Mouse (Mus musculus) liver, postnatal 0 days (tissue): ENCODE data around the gene Gpat2. TPM values are rescaled to one million over a fixed set of nuclear protein-coding genes. Genes with fewer than 3 reads are reported as not detected.

ENCODE experiments used
- ATAC-seq: fragments of 200-750 bp; cut with Nextera tagmentation; 2 replicates; pipeline ENCODE4 v1.8.0; 2017; ENCODE audit warnings: mild to moderate bottlenecking, moderate library complexity
- DNase-seq: peaks from one replicate; pipeline ENCODE4 v3.0.0-alpha.2; 2016
- H3K27ac ChIP-seq: fragments of 300-500 bp; sonication (generic); 2 replicates; pipeline ENCODE4 v1.5.1; 2014; ENCODE audit warnings: antibody characterized with exemption, moderate library complexity, mild to moderate bottlenecking, low read depth
- H3K27me3 ChIP-seq: fragments of 300-500 bp; sonication (generic); 2 replicates; pipeline ENCODE4 v1.6.1; 2014; ENCODE audit warnings: low read length, control low read depth, mixed read lengths; ENCODE audit not compliant: insufficient read depth
- H3K36me3 ChIP-seq: fragments of 300-500 bp; sonication (generic); replicated peaks from 2 replicates; pipeline ENCODE4 v1.6.1; 2014; ENCODE audit warnings: mild to moderate bottlenecking, control low read depth, low read length, moderate library complexity, mixed read lengths; ENCODE audit not compliant: insufficient read depth
- H3K4me1 ChIP-seq: fragments of 300-500 bp; sonication (generic); 2 replicates; pipeline ENCODE4 v1.6.1; 2014; ENCODE audit warnings: antibody characterized with exemption, mild to moderate bottlenecking, control low read depth; ENCODE audit not compliant: insufficient read depth
- H3K4me2 ChIP-seq: fragments of 300-500 bp; sonication (generic); 2 replicates; pipeline ENCODE4 v1.6.1; 2014; ENCODE audit warnings: low read depth, mild to moderate bottlenecking, low read length, moderate library complexity, mixed read lengths
- H3K4me3 ChIP-seq: fragments of 300-500 bp; sonication (generic); 2 replicates; pipeline ENCODE4 v1.5.1; 2014; ENCODE audit warnings: low read depth, low read length
- H3K9ac ChIP-seq: fragments of 300-500 bp; sonication (generic); replicated peaks from 2 replicates; pipeline ENCODE4 v1.6.1; 2014; ENCODE audit warnings: mild to moderate bottlenecking, moderate library complexity
- H3K9me3 ChIP-seq: fragments of 300-500 bp; sonication (generic); 2 replicates; pipeline ENCODE4 v1.6.1; 2016; ENCODE audit warnings: mild to moderate bottlenecking, control low read depth, low read length, mixed read lengths
- CTCF ChIP-seq: sonication (generic); IDR thresholded peaks from 2 replicates; pipeline ENCODE4 v1.5.1; 2016; ENCODE audit warnings: antibody characterized with exemption, low read depth
- EP300 ChIP-seq: IDR thresholded peaks from 2 replicates; pipeline ENCODE4 v1.6.1; 2016; ENCODE audit warnings: antibody characterized with exemption, low read depth, mild to moderate bottlenecking
- WGBS: fragments of 180-500 bp; shearing (Covaris S2); extraction: QIAGEN DNeasy Blood & Tissue Kit; methylation state at CpG from one replicate; pipeline ENCODE4 v1.1.7; 2014; ENCODE audit not compliant: insufficient replicate concordance; 5-methylcytosine and 5-hydroxymethylcytosine counted together
- polyA plus RNA-seq: library from polyadenylated mRNA; unstranded; fragments of >200 nt; fragmentation: Nextera tagmentation; extraction: Ambion mirVana; gene quantifications from 2 replicates; pipeline ENCODE4 v1.2.1, GENCODE M21; 2015

Gpat2 gene
- polyA plus RNA-seq, 1 experiment from 2014 or later: 0.46 TPM

DNA sequence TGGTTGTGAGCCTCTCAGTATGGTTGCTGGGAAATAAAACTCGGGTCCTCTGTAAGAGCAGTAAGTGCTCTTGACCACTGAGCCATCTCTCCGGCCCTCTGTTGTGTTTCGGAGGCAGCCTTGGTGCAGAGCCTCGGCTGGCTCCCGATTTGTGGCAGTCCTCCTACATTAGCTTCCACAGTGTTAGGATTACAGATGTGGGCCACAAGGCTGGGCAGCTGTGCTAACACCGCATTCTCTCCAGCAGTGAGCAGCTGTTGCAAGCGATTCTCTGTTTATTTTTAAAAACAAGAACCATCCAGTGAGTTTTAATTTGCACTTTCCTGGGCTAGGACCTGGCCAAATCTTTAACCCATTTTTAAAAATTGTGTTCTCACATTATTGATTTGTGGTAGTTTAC, 41.1 kb upstream of the Gpat2 start:
- WGBS: 64% methylated on average over 7 of the region's 7 CpGs
- Histone ChIP-seq H3K27me3 (no peaks in the 10 kb centered on the region), H3K9me3 (no peaks in the 10 kb centered on the region), H3K4me1 (no peaks in the 10 kb centered on the region), H3K27ac (no peak overlapping the region), H3K4me2 (no peak overlapping the region), H3K9ac (no peak overlapping the region), H3K36me3 (no peaks in the 10 kb centered on the region), H3K4me3 (no peak overlapping the region)
- no peak for DNase-seq
- no peak for TF ChIP-seq EP300
- no peak for TF ChIP-seq CTCF
- ATAC-seq: no peak

DNA sequence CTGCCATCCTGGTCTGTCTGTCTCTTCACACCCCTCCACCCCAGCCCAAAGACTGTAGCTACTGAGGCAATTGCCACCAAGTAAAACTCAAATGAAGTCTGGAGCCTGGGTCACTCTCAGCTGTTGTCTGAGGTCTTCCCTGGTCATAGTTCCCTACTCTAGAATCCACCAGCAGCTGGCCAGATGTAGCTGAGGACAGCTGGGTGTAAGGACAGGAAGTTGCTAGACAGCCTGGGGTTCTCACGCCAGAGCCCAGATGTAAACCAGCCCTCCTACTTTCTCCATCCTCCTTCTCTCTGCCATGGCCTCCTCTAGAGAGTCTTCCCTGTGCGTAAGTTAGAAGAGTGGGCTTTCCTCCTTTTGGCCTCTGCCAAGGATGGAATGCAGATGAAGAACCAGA, 37.5 kb upstream of the Gpat2 start:
- Histone ChIP-seq H3K9ac (no peak overlapping the region), H3K4me1 (peaks cover 5% of the 10 kb centered on the region; the same call in 1 of the 2 replicates), H3K9me3 (no peaks in the 10 kb centered on the region), H3K4me2 (no peak overlapping the region), H3K27me3 (no peaks in the 10 kb centered on the region), H3K27ac (no peak overlapping the region), H3K36me3 (no peaks in the 10 kb centered on the region), H3K4me3 (no peak overlapping the region)
- 56% methylated on average over 2 of the region's 2 CpGs for WGBS
- ATAC-seq (no peak), DNase-seq (no peak)
- TF ChIP-seq CTCF: no peak
- no peak for TF ChIP-seq EP300

- ATAC-seq (no peak), DNase-seq (no peak)
- Histone ChIP-seq H3K9ac (no peak overlapping the region), H3K27ac (no peak overlapping the region), H3K4me1 (peaks cover 8% of the 10 kb centered on the region; the same call in 1 of the 2 replicates), H3K27me3 (no peaks in the 10 kb centered on the region), H3K4me2 (no peak overlapping the region), H3K36me3 (no peaks in the 10 kb centered on the region), H3K9me3 (no peaks in the 10 kb centered on the region), H3K4me3 (no peak overlapping the region)
- no peak for TF ChIP-seq CTCF
- no peak for TF ChIP-seq EP300
- 66% methylated on average over 3 of the region's 3 CpGs for WGBS
These were observed 34.6 kb upstream of the Gpat2 start for GRCm38 (mm10) chr2:127390352-127390751.

DNA sequence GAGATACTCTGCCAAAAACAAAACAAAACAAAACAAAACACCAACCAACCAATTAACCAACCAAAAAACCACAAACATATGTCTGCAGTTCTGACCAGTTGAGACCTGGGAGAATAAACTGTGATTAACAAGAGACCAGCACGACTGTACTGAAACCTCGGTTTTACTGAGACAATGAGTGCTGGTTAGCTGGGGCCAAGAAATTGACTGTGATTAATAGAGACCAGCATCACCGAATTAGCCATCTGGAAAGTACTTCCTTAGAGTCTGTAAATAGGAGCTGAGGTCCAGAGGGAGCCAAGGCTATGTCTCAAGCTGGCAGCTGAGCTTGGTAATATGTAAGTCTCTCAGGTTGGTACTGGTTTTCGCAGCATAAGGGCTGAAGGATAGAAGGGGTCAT, 34.2 kb upstream of the Gpat2 start:
- no peak overlapping the region for H3K27ac ChIP-seq
- ATAC-seq (no peak), DNase-seq (no peak)
- H3K36me3 ChIP-seq: no peaks in the 10 kb centered on the region
- H3K4me1 ChIP-seq: peaks cover 8% of the 10 kb centered on the region; the same call in 1 of the 2 replicates
- H3K9me3 ChIP-seq: no peaks in the 10 kb centered on the region
- no peak overlapping the region for H3K9ac ChIP-seq
- H3K27me3 ChIP-seq: no peaks in the 10 kb centered on the region
- WGBS: 68% methylated on average over 4 of the region's 4 CpGs
- TF ChIP-seq CTCF: no peak
- TF ChIP-seq EP300: no peak
- H3K4me3 ChIP-seq: no peak overlapping the region
- H3K4me2 ChIP-seq: no peak overlapping the region

GRCm38 (mm10) chr2:127391323-127391722, 33.7 kb upstream of the Gpat2 start:
- TF ChIP-seq EP300 (no peak), CTCF (no peak)
- Histone ChIP-seq H3K9me3 (no peaks in the 10 kb centered on the region), H3K4me1 (peaks cover 8% of the 10 kb centered on the region; the same call in 1 of the 2 replicates), H3K4me2 (no peak overlapping the region), H3K4me3 (no peak overlapping the region), H3K36me3 (no peaks in the 10 kb centered on the region), H3K27ac (no peak overlapping the region), H3K9ac (no peak overlapping the region), H3K27me3 (no peaks in the 10 kb centered on the region)
- DNase-seq (no peak), ATAC-seq (no peak)
- 28% methylated on average over 3 of the region's 3 CpGs for WGBS

GRCm38 (mm10) chr2:127394606-127395161, 30.3 kb upstream of the Gpat2 start:
- Histone ChIP-seq H3K4me1 (peaks cover 8% of the 10 kb centered on the region; the same call in 1 of the 2 replicates), H3K4me3 (no peak overlapping the region), H3K27me3 (no peaks in the 10 kb centered on the region), H3K9ac (no peak overlapping the region), H3K27ac (no peak overlapping the region), H3K36me3 (no peaks in the 10 kb centered on the region), H3K9me3 (no peaks in the 10 kb centered on the region), H3K4me2 (no peak overlapping the region)
- TF ChIP-seq CTCF (no peak), EP300 (no peak)
- 82% methylated on average over 5 of the region's 5 CpGs for WGBS
- ATAC-seq (peak; percentile 22), DNase-seq (no peak)

GRCm38 (mm10) chr2:127398738-127399137, 26.3 kb upstream of the Gpat2 start:
- Histone ChIP-seq H3K9me3 (no peaks in the 10 kb centered on the region), H3K4me2 (no peak overlapping the region), H3K4me3 (no peak overlapping the region), H3K27ac (no peak overlapping the region), H3K27me3 (no peaks in the 10 kb centered on the region), H3K9ac (no peak overlapping the region), H3K4me1 (no peaks in the 10 kb centered on the region), H3K36me3 (no peaks in the 10 kb centered on the region)
- 64% methylated on average over 7 of the region's 7 CpGs for WGBS
- ATAC-seq (peak; percentile 89), DNase-seq (no peak)
- TF ChIP-seq CTCF: no peak
- TF ChIP-seq EP300: no peak
